Mouse (Mus musculus) lung, adult 2 months (tissue): ENCODE measurements around the gene Mettl16.

Experiments used
- CTCF ChIP-seq: fragments of 200-500 bp; IDR thresholded peaks from 2 replicates; pipeline ENCODE4 v1.5.1; 2011; ENCODE audit warnings: mild to moderate bottlenecking, low read length, control low read depth; ENCODE audit not compliant: insufficient read depth
- POLR2A ChIP-seq: fragments of 200-500 bp; IDR thresholded peaks from 2 replicates; pipeline ENCODE4 v1.6.1; 2011; ENCODE audit warnings: low read depth, mild to moderate bottlenecking, control low read depth, low read length, borderline replicate concordance; ENCODE audit errors: extremely low read depth

DNA sequence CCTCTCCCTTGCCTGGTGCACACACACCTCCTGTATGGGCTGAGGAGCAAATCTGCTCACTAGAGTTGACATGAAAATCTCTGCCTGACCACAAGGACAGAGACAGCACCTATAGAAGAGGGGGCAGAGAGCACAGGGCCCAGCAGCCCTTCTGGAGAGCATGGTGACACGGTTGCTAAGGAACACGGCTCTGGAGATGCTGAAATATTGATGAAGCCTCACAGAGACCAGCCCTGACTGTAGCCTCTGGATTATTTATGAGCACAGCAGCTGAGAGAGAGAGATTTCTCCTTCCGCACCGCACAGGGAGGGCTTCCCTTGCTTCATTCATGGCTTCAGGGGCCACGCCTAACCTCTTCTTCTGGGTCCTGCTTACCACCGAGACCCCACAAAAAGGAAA lies 99.0 kb downstream of the Mettl16 start:
- no peak for TF ChIP-seq CTCF
- TF ChIP-seq POLR2A: no peak
